Mouse (Mus musculus) lung, embryonic 15.5 days (tissue): ENCODE measurements around the gene Cabin1. TPM values are rescaled to one million over a fixed set of nuclear protein-coding genes. Genes with fewer than 3 reads are reported as not detected.

Experiments
- ATAC-seq: fragments of 200-750 bp; cut with Nextera tagmentation; 2 replicates; pipeline ENCODE4 v1.8.0; 2017; ENCODE audit warnings: moderate number of reproducible peaks, borderline replicate concordance; ENCODE audit not compliant: low FRiP score, low TSS enrichment; ENCODE audit errors: extremely low read depth
- H3K27ac ChIP-seq: fragments of 300-500 bp; sonication (generic); 2 replicates; pipeline ENCODE4 v1.5.1; 2015; ENCODE audit warnings: moderate library complexity, mild to moderate bottlenecking, inconsistent platforms
- H3K27me3 ChIP-seq: fragments of 300-500 bp; sonication (generic); 2 replicates; pipeline ENCODE4 v1.6.1; 2015; ENCODE audit warnings: inconsistent platforms
- H3K36me3 ChIP-seq: fragments of 300-500 bp; sonication (generic); 2 replicates; pipeline ENCODE4 v1.6.1; 2015; ENCODE audit warnings: inconsistent platforms
- H3K4me1 ChIP-seq: fragments of 300-500 bp; sonication (generic); 2 replicates; pipeline ENCODE4 v1.6.1; 2015; ENCODE audit warnings: inconsistent platforms
- H3K4me2 ChIP-seq: fragments of 300-500 bp; sonication (generic); 2 replicates; pipeline ENCODE4 v1.6.1; 2015; ENCODE audit warnings: inconsistent platforms, mild to moderate bottlenecking, moderate library complexity
- H3K4me3 ChIP-seq: fragments of 300-500 bp; sonication (generic); 2 replicates; pipeline ENCODE4 v1.5.1; 2015; ENCODE audit warnings: mild to moderate bottlenecking, inconsistent platforms
- H3K9ac ChIP-seq: fragments of 300-500 bp; sonication (generic); 2 replicates; pipeline ENCODE4 v1.6.1; 2015; ENCODE audit warnings: inconsistent platforms
- H3K9me3 ChIP-seq: fragments of 300-500 bp; sonication (generic); 2 replicates; pipeline ENCODE4 v1.6.1; 2016; ENCODE audit warnings: inconsistent platforms
- WGBS: fragments of 180-500 bp; shearing (Covaris S2); methylation state at CpG from one replicate; pipeline ENCODE4 v1.1.7; 2015; 5-methylcytosine and 5-hydroxymethylcytosine counted together
- polyA plus RNA-seq: library from polyadenylated mRNA; unstranded; fragments of >200 nt; fragmentation: Nextera tagmentation; extraction: Ambion mirVana; gene quantifications from 2 replicates; pipeline ENCODE4 v1.2.1, GENCODE M21; 2015

Cabin1 gene
- polyA plus RNA-seq, 1 experiment from 2014 or later = 38.7 TPM

GRCm38 (mm10) chr10:75695078-75695477 lies 69.1 kb downstream of the Cabin1 start:
- Histone ChIP-seq H3K36me3 (peaks cover 41% of the 10 kb centered on the region), H3K4me3 (no peak overlapping the region), H3K4me1 (no peaks in the 10 kb centered on the region), H3K9me3 (no peaks in the 10 kb centered on the region), H3K27ac (no peak overlapping the region), H3K27me3 (no peaks in the 10 kb centered on the region), H3K9ac (no peak overlapping the region), H3K4me2 (no peak overlapping the region)
- 73% methylated on average over 5 of the region's 5 CpGs for WGBS
- no peak for ATAC-seq

- Histone ChIP-seq H3K4me2 (no peak overlapping the region), H3K4me1 (no peaks in the 10 kb centered on the region), H3K4me3 (no peak overlapping the region), H3K27me3 (no peaks in the 10 kb centered on the region), H3K36me3 (peaks cover 38% of the 10 kb centered on the region), H3K9ac (no peak overlapping the region), H3K9me3 (no peaks in the 10 kb centered on the region), H3K27ac (no peak overlapping the region)
- no peak for ATAC-seq
- WGBS = 88% methylated on average over 9 of the region's 9 CpGs
Observed at GRCm38 (mm10) chr10:75694567-75694966, 69.6 kb downstream of the Cabin1 start.

GRCm38 (mm10) chr10:75693451-75694233 lies 70.5 kb downstream of the Cabin1 start:
- 81% methylated on average over 11 of the region's 11 CpGs for WGBS
- no peak for ATAC-seq
- H3K9ac ChIP-seq = no peak overlapping the region
- H3K4me1 ChIP-seq = no peaks in the 10 kb centered on the region
- no peak overlapping the region for H3K4me3 ChIP-seq
- no peak overlapping the region for H3K4me2 ChIP-seq
- H3K27ac ChIP-seq = no peak overlapping the region
- peaks cover 33% of the 10 kb centered on the region for H3K36me3 ChIP-seq
- H3K9me3 ChIP-seq = no peaks in the 10 kb centered on the region
- H3K27me3 ChIP-seq = no peaks in the 10 kb centered on the region

DNA sequence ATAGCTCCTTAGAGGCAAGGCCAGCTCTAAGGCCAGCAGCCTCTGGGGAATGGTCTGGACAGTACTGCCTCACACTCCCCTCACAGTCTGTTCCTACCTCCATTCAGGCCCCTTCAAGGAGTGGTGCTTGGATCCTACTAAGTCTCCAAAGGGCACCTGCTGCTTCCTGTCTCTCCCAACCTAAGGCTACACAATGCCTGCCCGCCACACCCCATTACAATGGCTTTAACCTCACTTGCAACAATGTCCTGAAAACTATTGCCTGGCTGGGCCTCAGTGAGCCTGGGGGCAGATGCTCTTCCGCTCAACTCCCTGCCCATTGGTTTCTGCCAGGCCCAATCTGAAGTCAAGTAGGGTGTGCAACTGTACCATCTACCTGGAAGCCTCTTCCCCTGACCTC lies 75.5 kb downstream of the Cabin1 start:
- no peak for ATAC-seq
- WGBS = 94% methylated on average over 2 of the region's 2 CpGs
- H3K4me2 ChIP-seq = no peak overlapping the region
- no peak overlapping the region for H3K9ac ChIP-seq
- peaks cover 18% of the 10 kb centered on the region for H3K36me3 ChIP-seq
- H3K9me3 ChIP-seq = no peaks in the 10 kb centered on the region
- no peaks in the 10 kb centered on the region for H3K27me3 ChIP-seq
- no peaks in the 10 kb centered on the region for H3K4me1 ChIP-seq
- no peak overlapping the region for H3K4me3 ChIP-seq
- no peak overlapping the region for H3K27ac ChIP-seq

DNA sequence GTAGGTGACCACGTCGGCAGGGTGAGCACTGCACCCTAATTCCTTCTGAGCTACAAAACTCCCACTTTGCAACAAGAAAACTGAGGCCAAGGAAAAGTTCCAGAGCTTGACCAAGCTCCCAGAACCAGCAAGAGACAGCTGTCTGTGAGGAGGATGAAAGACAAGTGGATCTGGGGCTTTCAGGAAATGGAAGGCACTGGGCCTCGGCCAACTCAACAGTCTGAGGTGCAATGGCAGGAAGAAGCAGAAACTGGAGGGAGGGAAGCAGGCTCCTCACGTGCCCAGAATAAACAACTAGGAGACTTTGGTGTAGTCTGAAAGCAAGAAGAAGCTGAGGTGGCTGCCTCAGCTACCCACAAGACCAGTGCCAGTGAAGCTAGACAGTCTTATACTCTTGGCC lies 77.4 kb downstream of the Cabin1 start:
- no peak overlapping the region for H3K4me3 ChIP-seq
- H3K9me3 ChIP-seq = no peaks in the 10 kb centered on the region
- 72% methylated on average over 4 of the region's 4 CpGs for WGBS
- H3K4me2 ChIP-seq = no peak overlapping the region
- no peaks in the 10 kb centered on the region for H3K27me3 ChIP-seq
- peaks cover 21% of the 10 kb centered on the region for H3K36me3 ChIP-seq
- H3K9ac ChIP-seq = no peak overlapping the region
- ATAC-seq = no peak
- H3K4me1 ChIP-seq = no peaks in the 10 kb centered on the region
- H3K27ac ChIP-seq = no peak overlapping the region

- WGBS = 53% methylated on average over 12 of the region's 12 CpGs
- H3K27me3 ChIP-seq = no peaks in the 10 kb centered on the region
- H3K4me3 ChIP-seq = no peak overlapping the region
- H3K9me3 ChIP-seq = no peaks in the 10 kb centered on the region
- H3K4me2 ChIP-seq = no peak overlapping the region
- H3K4me1 ChIP-seq = no peaks in the 10 kb centered on the region
- peaks cover 21% of the 10 kb centered on the region for H3K36me3 ChIP-seq
- no peak overlapping the region for H3K9ac ChIP-seq
- no peak overlapping the region for H3K27ac ChIP-seq
- no peak for ATAC-seq
Observed at GRCm38 (mm10) chr10:75684035-75685004, 79.8 kb downstream of the Cabin1 start.

GRCm38 (mm10) chr10:75680574-75681001 lies 83.6 kb downstream of the Cabin1 start:
- 90% methylated on average over 10 of the region's 10 CpGs for WGBS
- no peak overlapping the region for H3K27ac ChIP-seq
- ATAC-seq = no peak

GRCm38 (mm10) chr10:75679204-75679603 lies 84.9 kb downstream of the Cabin1 start:
- H3K9me3 ChIP-seq = no peaks in the 10 kb centered on the region
- no peak overlapping the region for H3K4me2 ChIP-seq
- 88% methylated on average over 6 of the region's 6 CpGs for WGBS
- H3K27ac ChIP-seq = no peak overlapping the region
- H3K4me3 ChIP-seq = no peak overlapping the region
- H3K27me3 ChIP-seq = no peaks in the 10 kb centered on the region
- peaks cover 17% of the 10 kb centered on the region for H3K36me3 ChIP-seq
- ATAC-seq = no peak
- no peak overlapping the region for H3K9ac ChIP-seq
- peaks cover 41% of the 10 kb centered on the region for H3K4me1 ChIP-seq

More at GRCm38 (mm10) chr10:75680574-75681001, 83.6 kb downstream of the Cabin1 start:
- Histone ChIP-seq H3K4me3 (no peak overlapping the region), H3K4me2 (no peak overlapping the region), H3K36me3 (peaks cover 21% of the 10 kb centered on the region), H3K27me3 (no peaks in the 10 kb centered on the region), H3K9me3 (no peaks in the 10 kb centered on the region), H3K4me1 (peaks cover 37% of the 10 kb centered on the region), H3K9ac (no peak overlapping the region)

DNA sequence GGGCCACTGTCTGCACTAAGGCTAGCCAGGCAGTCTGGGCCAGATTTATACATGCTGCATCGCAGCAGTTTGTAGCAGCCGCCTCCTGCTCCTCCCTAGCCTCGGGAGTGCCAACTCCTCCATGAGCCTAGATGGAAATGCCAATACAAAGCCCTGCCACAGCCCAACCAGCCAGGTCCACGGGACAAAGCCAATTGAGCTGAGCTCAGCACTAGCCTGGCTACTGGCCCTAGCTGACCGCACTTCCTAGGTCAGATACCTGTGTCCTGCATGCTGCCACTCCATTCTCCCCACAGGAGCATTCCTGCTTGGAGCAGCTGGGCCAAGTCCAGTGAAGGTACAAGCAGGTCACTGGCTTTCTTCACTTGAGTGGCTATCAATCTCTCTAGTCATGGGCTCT lies 86.2 kb downstream of the Cabin1 start:
- Histone ChIP-seq H3K4me1 (peaks cover 41% of the 10 kb centered on the region), H3K9ac (no peak overlapping the region), H3K9me3 (no peaks in the 10 kb centered on the region), H3K4me3 (no peak overlapping the region), H3K36me3 (0 out of 2 replicates have a peak, but pooled peaks cover 5% of the 10 kb centered on the region), H3K27me3 (no peaks in the 10 kb centered on the region), H3K27ac (peak overlapping the region; percentile 91), H3K4me2 (no peak overlapping the region)
- ATAC-seq = no peak
- WGBS = 80% methylated on average over 5 of the region's 5 CpGs

- 0 out of 2 replicates have a peak, but pooled peaks cover 5% of the 10 kb centered on the region for H3K36me3 ChIP-seq
- H3K27ac ChIP-seq = peak overlapping the region; percentile 91
Observed at GRCm38 (mm10) chr10:75677571-75677970, 86.6 kb downstream of the Cabin1 start.

DNA sequence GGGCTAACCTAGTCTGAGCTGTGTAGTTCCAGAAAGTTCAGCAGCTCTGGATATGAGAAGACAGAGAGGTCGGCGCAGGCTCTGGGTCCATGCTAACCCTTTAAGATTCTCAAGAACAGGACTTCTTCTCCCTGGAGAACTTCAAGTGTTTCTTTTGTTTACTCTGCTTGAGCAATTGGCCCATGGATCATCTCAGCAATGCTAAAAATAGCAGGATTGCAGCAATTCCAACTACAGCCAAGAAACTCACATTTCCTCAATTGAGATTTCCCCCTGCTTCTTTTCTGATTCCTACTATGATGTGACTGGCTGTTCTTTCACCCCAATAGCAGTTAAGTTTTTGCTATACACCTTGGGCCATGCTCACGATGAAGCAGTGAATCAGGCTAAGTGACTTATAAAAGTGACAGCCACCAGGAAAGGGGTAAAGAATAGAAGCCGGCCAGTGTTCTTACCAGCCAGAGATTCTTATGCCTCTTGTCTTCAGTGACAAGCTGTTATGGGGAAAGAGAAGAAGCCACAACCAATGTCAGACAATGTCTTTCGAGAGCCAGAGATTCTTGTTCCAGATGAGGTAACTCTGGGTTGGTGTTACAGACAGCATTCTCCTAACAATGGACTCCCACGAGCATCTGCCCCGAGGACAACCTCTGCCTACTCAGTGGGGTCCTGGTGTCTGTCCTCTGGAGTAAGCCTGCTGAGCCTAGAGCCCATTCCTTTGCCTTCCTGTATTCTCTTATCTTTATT lies 87.1 kb downstream of the Cabin1 start:
- 0 out of 2 replicates have a peak, but pooled peaks cover 4% of the 10 kb centered on the region for H3K36me3 ChIP-seq
- peak; percentile 46; the same call in 1 of the 2 replicates for ATAC-seq
- no peaks in the 10 kb centered on the region for H3K9me3 ChIP-seq
- H3K4me3 ChIP-seq = no peak overlapping the region
- peak overlapping the region; percentile 19; the same call in 1 of the 2 replicates for H3K4me2 ChIP-seq
- H3K4me1 ChIP-seq = peaks cover 41% of the 10 kb centered on the region
- peak overlapping the region; percentile 91 for H3K27ac ChIP-seq
- 0 out of 2 replicates have a peak overlapping the region, but pooled peaks have one; percentile 5 for H3K9ac ChIP-seq
- no peaks in the 10 kb centered on the region for H3K27me3 ChIP-seq
- 42% methylated on average over 7 of the region's 7 CpGs for WGBS

More at GRCm38 (mm10) chr10:75677571-75677970, 86.6 kb downstream of the Cabin1 start:
- H3K27me3 ChIP-seq = no peaks in the 10 kb centered on the region
- peaks cover 41% of the 10 kb centered on the region for H3K4me1 ChIP-seq
- H3K9me3 ChIP-seq = no peaks in the 10 kb centered on the region
- H3K4me2 ChIP-seq = peak overlapping the region; percentile 19; the same call in 1 of the 2 replicates
- WGBS = 66% methylated on average over 2 of the region's 2 CpGs
- no peak overlapping the region for H3K4me3 ChIP-seq
- H3K9ac ChIP-seq = no peak overlapping the region
- ATAC-seq = no peak
